Mouse (Mus musculus) heart, embryonic 14.5 days (tissue): Measurements from ENCODE around the gene Rsl1d1. TPM values are rescaled to one million over a fixed set of nuclear protein-coding genes. Genes with fewer than 3 reads are reported as not detected.

Experiments used
- ATAC-seq: fragments of 200-750 bp; cut with Nextera tagmentation; 2 replicates; pipeline ENCODE4 v1.8.0; 2017; ENCODE audit warnings: low read depth, moderate TSS enrichment; ENCODE audit not compliant: insufficient number of reproducible peaks, insufficient read depth, low FRiP score
- H3K27ac ChIP-seq, 2 experiments: fragments of 200-500 bp in 1 of 2; fragments of 300-500 bp in 1 of 2; sonication (generic) in 1 of 2; replicated peaks in 1 of 2; 2 replicates each; pipeline ENCODE4 v1.5.1; 2012 to 2014; ENCODE audit warnings: low read depth in 2 of 2, low read length in 2 of 2, control low read depth in 1 of 2, mild to moderate bottlenecking in 1 of 2, mixed read lengths in 1 of 2; ENCODE audit not compliant: control insufficient read depth in 1 of 2, insufficient read depth in 1 of 2
- H3K27me3 ChIP-seq: fragments of 300-500 bp; sonication (generic); 2 replicates; pipeline ENCODE4 v1.6.1; 2014; ENCODE audit warnings: mild to moderate bottlenecking, low read length, control low read depth; ENCODE audit not compliant: control insufficient read depth, insufficient read depth
- H3K36me3 ChIP-seq: fragments of 300-500 bp; sonication (generic); 2 replicates; pipeline ENCODE4 v1.6.1; 2014; ENCODE audit warnings: mild to moderate bottlenecking, control low read depth, low read length, mixed read lengths; ENCODE audit not compliant: control insufficient read depth, insufficient read depth
- H3K4me1 ChIP-seq, 2 experiments: fragments of 200-500 bp in 1 of 2; fragments of 300-500 bp in 1 of 2; sonication (generic) in 1 of 2; 2 replicates each; pipeline ENCODE4 v1.6.1; 2012 to 2014; ENCODE audit warnings: low read length in 2 of 2, control low read depth in 1 of 2, mixed read lengths in 1 of 2; ENCODE audit not compliant: control insufficient read depth in 2 of 2, insufficient read depth in 2 of 2
- H3K4me2 ChIP-seq: fragments of 300-500 bp; sonication (generic); 2 replicates; pipeline ENCODE4 v1.6.1; 2014; ENCODE audit warnings: mild to moderate bottlenecking, low read length
- H3K4me3 ChIP-seq, 2 experiments: fragments of 200-500 bp in 1 of 2; fragments of 300-500 bp in 1 of 2; sonication (generic) in 1 of 2; 2 replicates each; pipeline ENCODE4 v1.5.1; 2012 to 2014; ENCODE audit warnings: low read length in 2 of 2, mild to moderate bottlenecking in 2 of 2, control low read depth in 1 of 2, low read depth in 1 of 2, moderate library complexity in 1 of 2; ENCODE audit not compliant: control insufficient read depth in 1 of 2, insufficient read depth in 1 of 2
- H3K9ac ChIP-seq: fragments of 300-500 bp; sonication (generic); 2 replicates; pipeline ENCODE4 v1.6.1; 2014; ENCODE audit warnings: mild to moderate bottlenecking, low read length
- H3K9me3 ChIP-seq: fragments of 300-500 bp; sonication (generic); 2 replicates; pipeline ENCODE4 v1.6.1; 2016; ENCODE audit warnings: low read length, control low read depth; ENCODE audit not compliant: control insufficient read depth
- WGBS: fragments of 180-500 bp; shearing (Covaris S2); extraction: QIAGEN DNeasy Blood & Tissue Kit; methylation state at CpG from one replicate; pipeline ENCODE4 v1.1.7; 2014; 5-methylcytosine and 5-hydroxymethylcytosine counted together
- polyA plus RNA-seq: library from polyadenylated mRNA; unstranded; fragments of >200 nt; fragmentation: Nextera tagmentation; extraction: Ambion mirVana; gene quantifications from 2 replicates; pipeline ENCODE4 v1.2.1, GENCODE M21; 2014

Gene Rsl1d1
- 119 and 124 TPM in 2 replicates for polyA plus RNA-seq

- under 1% methylated on average over 68 of the region's 68 CpGs for WGBS
- Histone ChIP-seq H3K27ac (peak within 1 kb of the TSS; percentile 86), H3K4me1 (peaks cover 2 to 19% of the 10 kb centered on the region in 2 experiments; a peak in 3 of 4 replicates), H3K27me3 (no peaks in the 10 kb centered on the region), H3K36me3 (peaks cover 53% of the 10 kb centered on the region), H3K4me2 (peak within 1 kb of the TSS; percentile 93), H3K9me3 (no peaks in the 10 kb centered on the region), H3K9ac (peak within 1 kb of the TSS; percentile 92), H3K4me3 (peak within 1 kb of the TSS; percentile 67 to 71)
- ATAC-seq, result peak; percentile 96
Measured at GRCm38 (mm10) chr16:11202571-11203554, at the start of gene Rsl1d1. Rsl1d1 (minus strand) TSS chr16:11203331.

- H3K9ac ChIP-seq, result no peak overlapping the region
- H3K27ac ChIP-seq, result no peak overlapping the region
- no peaks in the 10 kb centered on the region for H3K27me3 ChIP-seq
- H3K36me3 ChIP-seq, result no peaks in the 10 kb centered on the region
- H3K4me2 ChIP-seq, result no peak overlapping the region
- peaks cover 4 to 21% of the 10 kb centered on the region in 2 experiments for H3K4me1 ChIP-seq
- no peak for ATAC-seq
- H3K4me3 ChIP-seq, result no peak overlapping the region
- no peaks in the 10 kb centered on the region for H3K9me3 ChIP-seq
- 49% methylated on average over 2 of the region's 2 CpGs for WGBS
Measured at GRCm38 (mm10) chr16:11247791-11248190, 44.7 kb upstream of the Rsl1d1 start.

- no peak overlapping the region for H3K4me2 ChIP-seq
- WGBS, result 70% methylated on average over 9 of the region's 9 CpGs
- ATAC-seq, result no peak
Measured at GRCm38 (mm10) chr16:11245767-11246166, 42.6 kb upstream of the Rsl1d1 start.

GRCm38 (mm10) chr16:11242401-11242800 is 39.3 kb upstream of the Rsl1d1 start:
- H3K9me3 ChIP-seq, result no peaks in the 10 kb centered on the region
- no peak overlapping the region for H3K4me2 ChIP-seq
- H3K27ac ChIP-seq, result no peak overlapping the region
- no peak overlapping the region for H3K4me3 ChIP-seq
- H3K4me1 ChIP-seq, result peaks cover 3% of the 10 kb centered on the region in 2 experiments; a peak in 1 of 4 replicates
- H3K36me3 ChIP-seq, result peaks cover 13% of the 10 kb centered on the region
- H3K27me3 ChIP-seq, result no peaks in the 10 kb centered on the region
- 70% methylated on average over 1 of the region's 1 CpGs for WGBS
- ATAC-seq, result no peak
- H3K9ac ChIP-seq, result no peak overlapping the region

More at GRCm38 (mm10) chr16:11245767-11246166, 42.6 kb upstream of the Rsl1d1 start:
- H3K4me3 ChIP-seq, result no peak overlapping the region
- H3K36me3 ChIP-seq, result no peaks in the 10 kb centered on the region
- peaks cover 3 to 10% of the 10 kb centered on the region in 2 experiments; a peak in 3 of 4 replicates for H3K4me1 ChIP-seq
- no peaks in the 10 kb centered on the region for H3K27me3 ChIP-seq
- no peak overlapping the region for H3K27ac ChIP-seq
- no peak overlapping the region for H3K9ac ChIP-seq
- H3K9me3 ChIP-seq, result no peaks in the 10 kb centered on the region

GRCm38 (mm10) chr16:11217801-11218200 is 14.7 kb upstream of the Rsl1d1 start:
- no peak for ATAC-seq
- Histone ChIP-seq H3K9me3 (no peaks in the 10 kb centered on the region), H3K9ac (no peak overlapping the region), H3K27ac (no peak overlapping the region), H3K27me3 (no peaks in the 10 kb centered on the region), H3K4me1 (no peaks in the 10 kb centered on the region), H3K4me2 (no peak overlapping the region), H3K4me3 (no peak overlapping the region), H3K36me3 (peaks cover 79% of the 10 kb centered on the region)
- WGBS, result 78% methylated on average over 3 of the region's 3 CpGs

- no peaks in the 10 kb centered on the region for H3K9me3 ChIP-seq
- H3K27ac ChIP-seq, result peak overlapping the region; percentile 50 to 86; a peak in 3 of 4 replicates
- H3K27me3 ChIP-seq, result no peaks in the 10 kb centered on the region
- H3K4me2 ChIP-seq, result peak overlapping the region; percentile 93
- WGBS, result 5% methylated on average over 24 of the region's 24 CpGs
- peak overlapping the region; percentile 67 to 71 for H3K4me3 ChIP-seq
- peaks cover 51% of the 10 kb centered on the region for H3K36me3 ChIP-seq
- peak overlapping the region; percentile 92 for H3K9ac ChIP-seq
- H3K4me1 ChIP-seq, result peaks cover 2 to 19% of the 10 kb centered on the region in 2 experiments; a peak in 3 of 4 replicates
- no peak for ATAC-seq
Measured at GRCm38 (mm10) chr16:11203600-11204390, 664 bp upstream of the Rsl1d1 start.

- H3K36me3 ChIP-seq, result peaks cover 55% of the 10 kb centered on the region
- 64% methylated on average over 6 of the region's 6 CpGs for WGBS
- peak overlapping the region; percentile 92 for H3K9ac ChIP-seq
Measured at GRCm38 (mm10) chr16:11201740-11202394, 1.3 kb downstream of the Rsl1d1 start.

More at GRCm38 (mm10) chr16:11201740-11202394, 1.3 kb downstream of the Rsl1d1 start:
- peaks cover 2 to 19% of the 10 kb centered on the region in 2 experiments; a peak in 3 of 4 replicates for H3K4me1 ChIP-seq
- H3K4me3 ChIP-seq, result peak overlapping the region in 1 of 2 experiments; percentile 67; a peak in 3 of 4 replicates
- H3K27ac ChIP-seq, result no peak overlapping the region
- no peaks in the 10 kb centered on the region for H3K27me3 ChIP-seq
- no peak for ATAC-seq
- peak overlapping the region; percentile 93 for H3K4me2 ChIP-seq
- no peaks in the 10 kb centered on the region for H3K9me3 ChIP-seq
